Mouse (Mus musculus) C2C12 (cell line): Measurements from ENCODE around the gene Ctsc. TPM values are rescaled to one million over a fixed set of nuclear protein-coding genes. Genes with fewer than 3 reads are reported as not detected.

Experiments used
- H3K27me3 ChIP-seq: one replicate; pipeline ENCODE4 v1.6.1; 2011; ENCODE audit not compliant: control insufficient read depth, insufficient read depth, insufficient read length
- H3K36me3 ChIP-seq: one replicate; pipeline ENCODE4 v1.6.1; 2011; ENCODE audit not compliant: control insufficient read depth, insufficient read depth
- H3K4me3 ChIP-seq: one replicate; pipeline ENCODE4 v1.5.1; 2011; ENCODE audit warnings: mild to moderate bottlenecking, control low read depth; ENCODE audit not compliant: poor library complexity, insufficient read depth, severe bottlenecking
- H3K79me2 ChIP-seq: one replicate; pipeline ENCODE4 v1.6.1; 2011; ENCODE audit not compliant: control insufficient read depth, insufficient read depth
- H3K79me3 ChIP-seq: one replicate; pipeline ENCODE4 v1.6.1; 2011; ENCODE audit warnings: low read depth, control low read depth
- H3ac ChIP-seq: one replicate; pipeline ENCODE3; 2011; ENCODE audit warnings: low read depth; ENCODE audit not compliant: control insufficient read depth, insufficient read length
- CEBPB ChIP-seq: IDR thresholded peaks from one replicate; pipeline ENCODE4 v1.6.1; 2011; ENCODE audit warnings: low read depth, mild to moderate bottlenecking, control low read depth, moderate library complexity
- CTCF ChIP-seq: IDR thresholded peaks from one replicate; pipeline ENCODE4 v1.5.1; 2011; ENCODE audit not compliant: control insufficient read depth, insufficient read depth, insufficient read length
- FOSL1 ChIP-seq: IDR thresholded peaks from one replicate; pipeline ENCODE4 v1.8.0; 2011; ENCODE audit warnings: mild to moderate bottlenecking, low read length; ENCODE audit not compliant: poor library complexity, insufficient read depth, severe bottlenecking
- MAX ChIP-seq: IDR thresholded peaks from one replicate; pipeline ENCODE4 v1.6.1; 2011; ENCODE audit warnings: mild to moderate bottlenecking, control low read depth
- MYOD1 ChIP-seq: IDR thresholded peaks from one replicate; pipeline ENCODE4 v1.6.1; 2011; ENCODE audit warnings: low read depth; ENCODE audit not compliant: control insufficient read depth, insufficient read length
- MYOG ChIP-seq: IDR thresholded peaks from one replicate; pipeline ENCODE4 v1.6.1; 2011; ENCODE audit not compliant: control insufficient read depth, insufficient read length; ENCODE audit errors: extremely low read depth
- USF1 ChIP-seq: IDR thresholded peaks from one replicate; pipeline ENCODE4 v1.6.1; 2011; ENCODE audit warnings: low read depth, mild to moderate bottlenecking, control low read depth, moderate library complexity
- polyA plus RNA-seq: library from polyadenylated mRNA; unstranded; fragments of >200 nt; fragmentation: generic; extraction: Trizol; gene quantifications from one replicate; pipeline ENCODE4 v1.2.1, GENCODE M21; 2012; ENCODE audit warnings: missing spikeins

Gene Ctsc
- polyA plus RNA-seq, 1 experiment = 0.44 TPM

- no peak overlapping the region for H3K4me3 ChIP-seq
- H3K79me3 ChIP-seq = no peaks in the 10 kb centered on the region
- TF ChIP-seq CTCF (no peak), CEBPB (no peak), USF1 (no peak), MYOD1 (no peak), FOSL1 (no peak), MAX (no peak), MYOG (no peak)
- H3K79me2 ChIP-seq = no peaks in the 10 kb centered on the region
- H3ac ChIP-seq = no peak overlapping the region
- H3K36me3 ChIP-seq = no peaks in the 10 kb centered on the region
- no peaks in the 10 kb centered on the region for H3K27me3 ChIP-seq
Measured at GRCm38 (mm10) chr7:88356871-88357776, 79.2 kb downstream of the Ctsc start.

GRCm38 (mm10) chr7:88358042-88358878 lies 80.4 kb downstream of the Ctsc start:
- Histone ChIP-seq H3K79me3 (no peaks in the 10 kb centered on the region), H3K79me2 (no peaks in the 10 kb centered on the region), H3K4me3 (no peak overlapping the region)

More at GRCm38 (mm10) chr7:88358042-88358878, 80.4 kb downstream of the Ctsc start:
- no peaks in the 10 kb centered on the region for H3K36me3 ChIP-seq
- TF ChIP-seq USF1 (no peak), CTCF (no peak), MYOG (no peak), MAX (no peak), CEBPB (no peak), FOSL1 (no peak), MYOD1 (no peak)
- H3K27me3 ChIP-seq = no peaks in the 10 kb centered on the region
- no peak overlapping the region for H3ac ChIP-seq

Other genes starting within 250 kb of the Ctsc start
- gene Rab38, start 152.2 kb downstream of the Ctsc start, polyA plus RNA-seq = 0.04 TPM